9 mouse cellular contexts compared by ENCODE assay signal in genomic region chr19:12008410-12009380, GRCm38 (mm10). TPM values are rescaled to one million over a fixed set of nuclear protein-coding genes. Genes with fewer than 3 reads are reported as not detected.
DNase-seq lines count a peak whose midpoint lies in the region; ATAC-seq and TF ChIP-seq lines count a peak whose summit lies in the region.
"Had no signal": no experiment of that assay in that cellular context is flagged by ENCODE, and none has a peak within 500 bp of the region (broad histone marks: within the 10 kb centered on the region; RNA-seq: fewer than 3 reads in every experiment).

No protein-coding gene starts in this region.

- H3K9me3 ChIP-seq in G1E (replicated peaks) = no peaks in the 10 kb centered on the region
- H3K9me3 ChIP-seq in heart, embryonic 15.5 days (replicated peaks) = no peaks in the 10 kb centered on the region
- no peaks in the 10 kb centered on the region for H3K9me3 ChIP-seq in midbrain, embryonic 15.5 days

- TF ChIP-seq CTCF in G1E (IDR thresholded peaks at IDR 0.05; ENCODE audit: low read depth, low read length) = no peak

- peak overlapping the region; percentile 59 for H3K27ac ChIP-seq in heart, embryonic 15.5 days
- peak overlapping the region; percentile 65 for H3K27ac ChIP-seq in midbrain, embryonic 15.5 days

- WGBS in heart, embryonic 15.5 days = 24% methylated on average over 17 of the region's 17 CpGs
- 22% methylated on average over 17 of the region's 17 CpGs for WGBS in midbrain, embryonic 15.5 days

- peak overlapping the region; percentile 27 for H3K4me2 ChIP-seq in heart, embryonic 15.5 days
- H3K4me2 ChIP-seq in midbrain, embryonic 15.5 days = peak overlapping the region; percentile 73

- H3K27me3 ChIP-seq in G1E (ENCODE audit: insufficient read depth, low read length) = no peaks in the 10 kb centered on the region
- no peaks in the 10 kb centered on the region for H3K27me3 ChIP-seq in heart, embryonic 15.5 days
- no peaks in the 10 kb centered on the region for H3K27me3 ChIP-seq in midbrain, embryonic 15.5 days (replicated peaks)

- peak; percentile 90 for DNase-seq in heart, adult 11 months
- DNase-seq in heart, postnatal 36 days = no peak
- no peak for DNase-seq in G1E (ENCODE audit: low spot score)
- no peak for DNase-seq in adrenal gland, adult 8-10 months
- DNase-seq in layer of hippocampus, adult 9-11 months = no peak
- no peak for DNase-seq in layer of hippocampus, postnatal 10 days (ENCODE audit: low spot score in 2 of 2)

- H3K36me3 ChIP-seq in G1E (replicated peaks) = no peaks in the 10 kb centered on the region
- H3K36me3 ChIP-seq in heart, embryonic 15.5 days = no peaks in the 10 kb centered on the region
- H3K36me3 ChIP-seq in midbrain, embryonic 15.5 days (replicated peaks) = no peaks in the 10 kb centered on the region

- H3K9ac ChIP-seq in heart, embryonic 15.5 days = no peak overlapping the region
- H3K9ac ChIP-seq in midbrain, embryonic 15.5 days = no peak overlapping the region; the same call in 1 of the 2 replicates

- peak overlapping the region; percentile 14; the same call in 1 of the 2 replicates for H3K4me3 ChIP-seq in G1E (ENCODE audit: low read depth, low read length)
- H3K4me3 ChIP-seq in heart, embryonic 15.5 days = peak overlapping the region; percentile 9; the same call in 1 of the 2 replicates
- H3K4me3 ChIP-seq in midbrain, embryonic 15.5 days = 0 out of 2 replicates have a peak overlapping the region, but pooled peaks have one; percentile 77

- H3K4me1 ChIP-seq in G1E (ENCODE audit: insufficient read depth, low read depth, low read length) = peaks cover 52% of the 10 kb centered on the region
- peaks cover 31% of the 10 kb centered on the region for H3K4me1 ChIP-seq in heart, embryonic 15.5 days (replicated peaks)
- H3K4me1 ChIP-seq in midbrain, embryonic 15.5 days = peaks cover 34% of the 10 kb centered on the region

- no peak for ATAC-seq in G1E (ENCODE audit: extremely low read depth, insufficient number of reproducible peaks, low FRiP score, poor library complexity, severe bottlenecking)
- ATAC-seq in heart, embryonic 15.5 days (replicated peaks; ENCODE audit: insufficient number of reproducible peaks, insufficient read depth, low FRiP score, low read depth) = no peak
- no peak for ATAC-seq in midbrain, embryonic 15.5 days (replicated peaks)

- intact Hi-C loops in heart, postnatal 36 days (cut with DNase I) = loop anchor here (2.0 to 5.0 kb wide), 2 partner anchors 232 to 789 kb away; partner anchors contain the start of genes Lpxn and Zfp91

RNA-seq across cellular contexts. Expression of gene Olfr1423, which starts 32.4 kb away (rescaled TPM):
- not detected for total RNA-seq in heart, postnatal 36 days (2021)
- total RNA-seq in G1E (2014; fragmentation: Nextera tagmentation) (not detected in 2 replicates), G1E (2017) (0.05 and 0.12 TPM in 2 replicates)
- not detected in 2 replicates for polyA plus RNA-seq in G1E (2012)
- polyA plus RNA-seq in heart, embryonic 15.5 days (2015; fragmentation: Nextera tagmentation; extraction: Ambion mirVana) = 0.03 TPM in 1 of 2 replicates, not detected in the other
- polyA plus RNA-seq in midbrain, embryonic 15.5 days (2015; fragmentation: Nextera tagmentation; extraction: Ambion mirVana) = not detected in 2 replicates
- not detected for total RNA-seq in adrenal gland, adult 8-10 months (2022)
- total RNA-seq in layer of hippocampus, postnatal 10 days (2021) = not detected
- polyA plus RNA-seq: large intestine, adult 2 months had no signal

RNA-seq across cellular contexts. Expression of gene Osbp, which starts 43.0 kb away (rescaled TPM):
- 100 to 1,000 TPM; 102 to 106 TPM for total RNA-seq in heart, postnatal 36 days (2021)
- total RNA-seq in G1E (2014; fragmentation: Nextera tagmentation) = 44.8 and 50.4 TPM in 2 replicates
- total RNA-seq in G1E (2017) = 28.9 and 32.1 TPM in 2 replicates
- polyA plus RNA-seq in G1E (2012) = 10.2 and 12.2 TPM in 2 replicates
- polyA plus RNA-seq in heart, embryonic 15.5 days (2015; fragmentation: Nextera tagmentation; extraction: Ambion mirVana) = 4.3 and 4.4 TPM in 2 replicates
- 3.9 and 4.0 TPM in 2 replicates for polyA plus RNA-seq in midbrain, embryonic 15.5 days (2015; fragmentation: Nextera tagmentation; extraction: Ambion mirVana)
- total RNA-seq in adrenal gland, adult 8-10 months (2022) = 100 to 1,000 TPM in 2 of 4 experiments, 10 to 100 TPM in 2; 96.8 to 109 (median 102) TPM
- total RNA-seq in layer of hippocampus, postnatal 10 days (2021) = 10 to 100 TPM; 54.2 to 56.3 TPM

RNA-seq across cellular contexts. Expression of gene Olfr1424, which starts 53.8 kb away (rescaled TPM):
- not detected for total RNA-seq in heart, postnatal 36 days (2021)
- total RNA-seq in G1E (2014; fragmentation: Nextera tagmentation) (not detected in 2 replicates), G1E (2017) (not detected in 2 replicates)
- polyA plus RNA-seq in G1E (2012) = not detected in 2 replicates
- polyA plus RNA-seq in heart, embryonic 15.5 days (2015; fragmentation: Nextera tagmentation; extraction: Ambion mirVana) = not detected in 2 replicates
- not detected in 2 replicates for polyA plus RNA-seq in midbrain, embryonic 15.5 days (2015; fragmentation: Nextera tagmentation; extraction: Ambion mirVana)
- not detected for total RNA-seq in adrenal gland, adult 8-10 months (2022)
- not detected for total RNA-seq in layer of hippocampus, postnatal 10 days (2021)
- polyA plus RNA-seq: large intestine, adult 2 months had no signal

Comparison
In these comparisons a context has a peak if more than half of its experiments do, and no peak if none do; other contexts are left out.
1. H3K4me3 ChIP-seq: peak in every context shown above with its lines; median percentile 77 in midbrain, embryonic 15.5 days; 14 in G1E; 9 in heart, embryonic 15.5 days.